Mouse (Mus musculus): ENCODE measurements around the gene Ccrl2. TPM values are rescaled to one million over a fixed set of nuclear protein-coding genes. Genes with fewer than 3 reads are reported as not detected.

Ccrl2 gene
- polyA plus RNA-seq (2015; fragmentation: Nextera tagmentation; extraction: Ambion mirVana): 1.8 and 2.6 TPM in 2 replicates

GRCm38 (mm10) chr9:111056798-111057543, at the start of gene Ccrl2:
Gene Ccrl2 (minus strand): TSS chr9:111057519.
- 6% methylated on average over 17 of the region's 17 CpGs for WGBS
- Histone ChIP-seq H3K27me3 (replicated peaks) (no peaks in the 10 kb centered on the region), H3K4me1 (replicated peaks) (peaks cover 12% of the 10 kb centered on the region), H3K4me2 (replicated peaks) (peak within 1 kb of the TSS; percentile 83), H3K9me3 (no peaks in the 10 kb centered on the region), H3K27ac (peak within 1 kb of the TSS; percentile 19; the same call in 1 of the 2 replicates), H3K36me3 (no peaks in the 10 kb centered on the region), H3K9ac (peak within 1 kb of the TSS; percentile 39), H3K4me3 (replicated peaks) (peak within 1 kb of the TSS; percentile 45)
- ATAC-seq: peak; percentile 87

- H3K9ac ChIP-seq: no peak overlapping the region
- H3K27ac ChIP-seq: no peak overlapping the region
- no peaks in the 10 kb centered on the region for H3K27me3 ChIP-seq (replicated peaks)
- no peaks in the 10 kb centered on the region for H3K9me3 ChIP-seq
- no peak overlapping the region for H3K4me3 ChIP-seq (replicated peaks)
- 0 out of 2 replicates have a peak, but pooled peaks cover 4% of the 10 kb centered on the region for H3K4me1 ChIP-seq (replicated peaks)
- WGBS: 71% methylated on average over 5 of the region's 5 CpGs
- H3K36me3 ChIP-seq: no peaks in the 10 kb centered on the region
- H3K4me2 ChIP-seq (replicated peaks): no peak overlapping the region
- no peak for ATAC-seq
Observed at GRCm38 (mm10) chr9:111103893-111104292, 46.6 kb upstream of the Ccrl2 start.

GRCm38 (mm10) chr9:111103293-111103692, 46.0 kb upstream of the Ccrl2 start:
- Histone ChIP-seq H3K9me3 (no peaks in the 10 kb centered on the region), H3K36me3 (no peaks in the 10 kb centered on the region), H3K4me2 (replicated peaks) (no peak overlapping the region), H3K27ac (no peak overlapping the region), H3K9ac (no peak overlapping the region), H3K4me3 (replicated peaks) (no peak overlapping the region), H3K27me3 (replicated peaks) (no peaks in the 10 kb centered on the region), H3K4me1 (replicated peaks) (0 out of 2 replicates have a peak, but pooled peaks cover 4% of the 10 kb centered on the region)
- WGBS: 77% methylated on average over 5 of the region's 5 CpGs
- peak; percentile 57 for ATAC-seq

- WGBS: 92% methylated on average over 3 of the region's 3 CpGs
- no peak overlapping the region for H3K4me3 ChIP-seq (replicated peaks)
- ATAC-seq: peak; percentile 30; the same call in 1 of the 2 replicates
Observed at GRCm38 (mm10) chr9:111100406-111100805, 43.1 kb upstream of the Ccrl2 start.

GRCm38 (mm10) chr9:111097543-111097942, 40.2 kb upstream of the Ccrl2 start:
- no peak overlapping the region for H3K4me3 ChIP-seq (replicated peaks)

More at GRCm38 (mm10) chr9:111100406-111100805, 43.1 kb upstream of the Ccrl2 start:
- H3K27me3 ChIP-seq (replicated peaks): no peaks in the 10 kb centered on the region
- H3K27ac ChIP-seq: no peak overlapping the region
- no peaks in the 10 kb centered on the region for H3K36me3 ChIP-seq
- H3K4me1 ChIP-seq (replicated peaks): 0 out of 2 replicates have a peak, but pooled peaks cover 4% of the 10 kb centered on the region
- no peaks in the 10 kb centered on the region for H3K9me3 ChIP-seq
- no peak overlapping the region for H3K4me2 ChIP-seq (replicated peaks)
- H3K9ac ChIP-seq: no peak overlapping the region

GRCm38 (mm10) chr9:111096419-111097326, 39.4 kb upstream of the Ccrl2 start:
- no peak for ATAC-seq
- no peak overlapping the region for H3K4me2 ChIP-seq (replicated peaks)
- H3K9ac ChIP-seq: no peak overlapping the region
- H3K4me1 ChIP-seq (replicated peaks): peaks cover 8% of the 10 kb centered on the region
- H3K27me3 ChIP-seq (replicated peaks): no peaks in the 10 kb centered on the region
- 80% methylated on average over 16 of the region's 16 CpGs for WGBS
- H3K9me3 ChIP-seq: no peaks in the 10 kb centered on the region
- no peaks in the 10 kb centered on the region for H3K36me3 ChIP-seq
- H3K27ac ChIP-seq: no peak overlapping the region
- no peak overlapping the region for H3K4me3 ChIP-seq (replicated peaks)

More at GRCm38 (mm10) chr9:111097543-111097942, 40.2 kb upstream of the Ccrl2 start:
- Histone ChIP-seq H3K4me2 (replicated peaks) (no peak overlapping the region), H3K27me3 (replicated peaks) (no peaks in the 10 kb centered on the region), H3K9ac (no peak overlapping the region), H3K36me3 (no peaks in the 10 kb centered on the region), H3K27ac (no peak overlapping the region), H3K9me3 (no peaks in the 10 kb centered on the region), H3K4me1 (replicated peaks) (peaks cover 8% of the 10 kb centered on the region)
- no peak for ATAC-seq
- WGBS: 63% methylated on average over 6 of the region's 6 CpGs

GRCm38 (mm10) chr9:111095710-111096109, 38.4 kb upstream of the Ccrl2 start:
- Histone ChIP-seq H3K27me3 (replicated peaks) (no peaks in the 10 kb centered on the region), H3K4me1 (replicated peaks) (peaks cover 8% of the 10 kb centered on the region), H3K9me3 (no peaks in the 10 kb centered on the region), H3K4me2 (replicated peaks) (no peak overlapping the region), H3K9ac (no peak overlapping the region), H3K4me3 (replicated peaks) (no peak overlapping the region), H3K27ac (no peak overlapping the region), H3K36me3 (no peaks in the 10 kb centered on the region)
- WGBS: 78% methylated on average over 7 of the region's 7 CpGs
- ATAC-seq: no peak

- Histone ChIP-seq H3K9ac (no peak overlapping the region), H3K27me3 (replicated peaks) (no peaks in the 10 kb centered on the region), H3K27ac (no peak overlapping the region), H3K4me1 (replicated peaks) (peaks cover 8% of the 10 kb centered on the region), H3K36me3 (no peaks in the 10 kb centered on the region), H3K4me2 (replicated peaks) (no peak overlapping the region), H3K4me3 (replicated peaks) (no peak overlapping the region), H3K9me3 (no peaks in the 10 kb centered on the region)
- peak; percentile 19; the same call in 1 of the 2 replicates for ATAC-seq
- 61% methylated on average over 5 of the region's 5 CpGs for WGBS
Observed at GRCm38 (mm10) chr9:111094626-111095025, 37.3 kb upstream of the Ccrl2 start.

GRCm38 (mm10) chr9:111093094-111093493, 35.8 kb upstream of the Ccrl2 start:
- 28% methylated on average over 5 of the region's 5 CpGs for WGBS
- H3K9me3 ChIP-seq: no peaks in the 10 kb centered on the region
- no peak overlapping the region for H3K9ac ChIP-seq
- no peak overlapping the region for H3K27ac ChIP-seq
- H3K4me3 ChIP-seq (replicated peaks): no peak overlapping the region
- no peaks in the 10 kb centered on the region for H3K36me3 ChIP-seq
- no peak for ATAC-seq
- H3K4me1 ChIP-seq (replicated peaks): peaks cover 8% of the 10 kb centered on the region
- no peaks in the 10 kb centered on the region for H3K27me3 ChIP-seq (replicated peaks)
- H3K4me2 ChIP-seq (replicated peaks): no peak overlapping the region

GRCm38 (mm10) chr9:111092657-111093056, 35.3 kb upstream of the Ccrl2 start:
- Histone ChIP-seq H3K4me3 (replicated peaks) (no peak overlapping the region), H3K4me1 (replicated peaks) (peaks cover 8% of the 10 kb centered on the region), H3K36me3 (no peaks in the 10 kb centered on the region), H3K4me2 (replicated peaks) (no peak overlapping the region), H3K27me3 (replicated peaks) (no peaks in the 10 kb centered on the region), H3K9me3 (no peaks in the 10 kb centered on the region), H3K27ac (no peak overlapping the region), H3K9ac (no peak overlapping the region)
- no peak for ATAC-seq
- 67% methylated on average over 9 of the region's 9 CpGs for WGBS

- no peak overlapping the region for H3K4me2 ChIP-seq (replicated peaks)
- H3K9me3 ChIP-seq: no peaks in the 10 kb centered on the region
- no peak overlapping the region for H3K27ac ChIP-seq
- no peaks in the 10 kb centered on the region for H3K36me3 ChIP-seq
- WGBS: 49% methylated on average over 7 of the region's 7 CpGs
- H3K9ac ChIP-seq: no peak overlapping the region
- no peaks in the 10 kb centered on the region for H3K4me1 ChIP-seq (replicated peaks)
- H3K4me3 ChIP-seq (replicated peaks): no peak overlapping the region
- no peaks in the 10 kb centered on the region for H3K27me3 ChIP-seq (replicated peaks)
- no peak; the same call in 1 of the 2 replicates for ATAC-seq
Observed at GRCm38 (mm10) chr9:111088886-111089285, 31.6 kb upstream of the Ccrl2 start.

GRCm38 (mm10) chr9:111087960-111088359, 30.6 kb upstream of the Ccrl2 start:
- no peak overlapping the region for H3K27ac ChIP-seq
- H3K4me3 ChIP-seq (replicated peaks): no peak overlapping the region
- no peak overlapping the region for H3K4me2 ChIP-seq (replicated peaks)
- H3K4me1 ChIP-seq (replicated peaks): no peaks in the 10 kb centered on the region
- H3K27me3 ChIP-seq (replicated peaks): no peaks in the 10 kb centered on the region
- H3K36me3 ChIP-seq: no peaks in the 10 kb centered on the region
- no peak for ATAC-seq
- H3K9me3 ChIP-seq: no peaks in the 10 kb centered on the region
- H3K9ac ChIP-seq: no peak overlapping the region
- 19% methylated on average over 4 of the region's 5 CpGs for WGBS

Data from intestine, embryonic 15.5 days (tissue).